Mouse (Mus musculus) embryonic facial prominence, embryonic 12.5 days (tissue): Measurements from ENCODE around the gene Dnajb7. TPM values are rescaled to one million over a fixed set of nuclear protein-coding genes. Genes with fewer than 3 reads are reported as not detected.

Experiments
- ATAC-seq: fragments of 200-750 bp; cut with Nextera tagmentation; 2 replicates; pipeline ENCODE4 v1.8.0; 2017; ENCODE audit not compliant: insufficient number of reproducible peaks, insufficient read depth, low FRiP score, low TSS enrichment
- H3K27ac ChIP-seq: fragments of 300-500 bp; sonication (generic); 2 replicates; pipeline ENCODE4 v1.5.1; 2016; ENCODE audit warnings: mild to moderate bottlenecking
- H3K27me3 ChIP-seq: fragments of 300-500 bp; sonication (generic); 2 replicates; pipeline ENCODE4 v1.6.1; 2016; ENCODE audit warnings: mild to moderate bottlenecking, moderate library complexity
- H3K36me3 ChIP-seq: fragments of 300-500 bp; sonication (generic); 2 replicates; pipeline ENCODE4 v1.6.1; 2016; ENCODE audit warnings: mild to moderate bottlenecking
- H3K4me1 ChIP-seq: fragments of 300-500 bp; sonication (generic); 2 replicates; pipeline ENCODE4 v1.6.1; 2016
- H3K4me2 ChIP-seq: fragments of 300-500 bp; sonication (generic); replicated peaks from 2 replicates; pipeline ENCODE4 v1.6.1; 2016; ENCODE audit warnings: mild to moderate bottlenecking, moderate library complexity
- H3K4me3 ChIP-seq: fragments of 300-500 bp; sonication (generic); 2 replicates; pipeline ENCODE4 v1.5.1; 2016; ENCODE audit warnings: mild to moderate bottlenecking
- H3K9ac ChIP-seq: fragments of 300-500 bp; sonication (generic); 2 replicates; pipeline ENCODE4 v1.6.1; 2016; ENCODE audit warnings: mild to moderate bottlenecking, moderate library complexity
- H3K9me3 ChIP-seq: fragments of 300-500 bp; sonication (generic); 2 replicates; pipeline ENCODE4 v1.6.1; 2016; ENCODE audit warnings: mild to moderate bottlenecking, moderate library complexity
- WGBS: fragments of 180-500 bp; shearing (Covaris S2); methylation state at CpG from one replicate; pipeline ENCODE4 v1.1.7; 2016; 5-methylcytosine and 5-hydroxymethylcytosine counted together
- polyA plus RNA-seq: library from polyadenylated mRNA; unstranded; fragments of >200 nt; fragmentation: Nextera tagmentation; extraction: Ambion mirVana; gene quantifications from 2 replicates; pipeline ENCODE4 v1.2.1, GENCODE M21; 2016

Dnajb7 gene
- polyA plus RNA-seq, 1 experiment from 2014 or later, result 3.2 TPM

GRCm38 (mm10) chr15:81399638-81400315 is 8.3 kb downstream of the Dnajb7 start, which contains the start of the genes St13 and Xpnpep3:
Gene St13 (minus strand): TSS chr15:81400077.
Gene Xpnpep3 (plus strand): TSS chr15:81400138.
- Histone ChIP-seq H3K4me3 (peak within 1 kb of the TSS; percentile 95), H3K9ac (peak within 1 kb of the TSS; percentile 93), H3K4me1 (peaks cover 16% of the 10 kb centered on the region), H3K27ac (peak within 1 kb of the TSS; percentile 94), H3K27me3 (no peaks in the 10 kb centered on the region), H3K36me3 (no peaks in the 10 kb centered on the region), H3K9me3 (no peaks in the 10 kb centered on the region), H3K4me2 (peak within 1 kb of the TSS; percentile 78)
- peak; percentile 99 for ATAC-seq
- WGBS, result under 1% methylated on average over 50 of the region's 50 CpGs

DNA sequence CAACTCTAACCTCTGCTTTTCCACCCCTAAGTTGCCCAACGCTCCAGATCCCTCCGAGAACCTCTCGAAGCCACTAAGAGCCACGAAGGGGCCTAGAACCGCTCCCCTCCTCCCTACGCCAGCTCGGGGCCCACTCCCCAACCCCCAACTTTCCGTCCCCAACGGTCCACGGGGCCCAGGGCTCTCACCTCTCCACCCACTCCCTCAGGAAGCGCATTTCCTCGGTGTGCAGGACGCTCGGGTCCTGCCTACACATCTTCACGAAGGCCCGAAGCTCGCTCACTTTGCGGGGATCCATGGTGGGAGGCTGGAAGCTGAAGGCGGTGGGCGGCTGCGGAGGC is 8.8 kb downstream of the Dnajb7 start:
- no peaks in the 10 kb centered on the region for H3K27me3 ChIP-seq
- peak; percentile 73 for ATAC-seq
- H3K27ac ChIP-seq, result peak overlapping the region; percentile 94
- peak overlapping the region; percentile 93 for H3K9ac ChIP-seq
- H3K4me1 ChIP-seq, result peaks cover 16% of the 10 kb centered on the region
- H3K9me3 ChIP-seq, result no peaks in the 10 kb centered on the region
- H3K36me3 ChIP-seq, result no peaks in the 10 kb centered on the region
- H3K4me2 ChIP-seq, result peak overlapping the region; percentile 78
- WGBS, result under 1% methylated on average over 21 of the region's 21 CpGs
- H3K4me3 ChIP-seq, result peak overlapping the region; percentile 95

- Histone ChIP-seq H3K36me3 (no peaks in the 10 kb centered on the region), H3K4me1 (peaks cover 16% of the 10 kb centered on the region), H3K27ac (no peak overlapping the region), H3K27me3 (no peaks in the 10 kb centered on the region), H3K9me3 (no peaks in the 10 kb centered on the region), H3K9ac (no peak overlapping the region), H3K4me3 (peak overlapping the region; percentile 95), H3K4me2 (peak overlapping the region; percentile 78)
- no peak for ATAC-seq
These were observed 9.9 kb downstream of the Dnajb7 start for GRCm38 (mm10) chr15:81398189-81398588.

DNA sequence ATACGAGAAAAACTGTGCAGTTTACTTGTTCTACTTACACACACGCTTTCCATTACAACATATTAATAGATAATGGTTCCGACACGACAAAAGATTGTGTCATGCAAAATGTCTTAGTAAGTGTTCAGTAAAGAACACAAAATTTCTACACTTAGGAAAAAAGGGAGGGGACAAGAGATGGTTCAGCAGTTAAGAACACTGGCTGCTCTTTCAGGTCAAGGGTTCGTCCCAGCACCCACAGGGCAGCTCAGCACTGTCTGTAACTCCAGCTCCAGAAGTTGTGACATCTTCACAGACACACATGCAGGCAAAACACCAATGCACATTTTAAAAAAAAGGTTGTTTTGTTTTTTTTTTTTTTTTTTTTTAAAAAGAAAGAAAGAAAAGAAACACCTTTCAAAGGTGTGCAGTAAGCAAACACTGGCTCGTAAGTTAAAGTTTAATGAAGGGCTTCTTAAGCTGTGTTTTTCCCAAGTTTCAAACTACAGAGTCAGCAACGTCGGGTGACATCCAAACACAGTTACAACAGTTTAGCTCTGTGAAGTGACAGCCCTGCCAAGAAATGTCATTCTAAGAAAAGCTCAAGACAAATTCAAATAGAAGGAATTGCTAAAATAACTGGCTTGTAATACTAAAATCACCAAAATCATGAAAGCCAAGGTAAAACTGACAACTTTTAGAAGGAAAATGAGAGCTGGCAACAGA is 13.7 kb downstream of the Dnajb7 start:
- Histone ChIP-seq H3K27ac (no peak overlapping the region), H3K9ac (no peak overlapping the region), H3K9me3 (no peaks in the 10 kb centered on the region), H3K4me2 (no peak overlapping the region), H3K27me3 (no peaks in the 10 kb centered on the region), H3K4me1 (peaks cover 10% of the 10 kb centered on the region), H3K36me3 (peaks cover 25% of the 10 kb centered on the region), H3K4me3 (no peak overlapping the region)
- 88% methylated on average over 8 of the region's 8 CpGs for WGBS
- no peak for ATAC-seq

DNA sequence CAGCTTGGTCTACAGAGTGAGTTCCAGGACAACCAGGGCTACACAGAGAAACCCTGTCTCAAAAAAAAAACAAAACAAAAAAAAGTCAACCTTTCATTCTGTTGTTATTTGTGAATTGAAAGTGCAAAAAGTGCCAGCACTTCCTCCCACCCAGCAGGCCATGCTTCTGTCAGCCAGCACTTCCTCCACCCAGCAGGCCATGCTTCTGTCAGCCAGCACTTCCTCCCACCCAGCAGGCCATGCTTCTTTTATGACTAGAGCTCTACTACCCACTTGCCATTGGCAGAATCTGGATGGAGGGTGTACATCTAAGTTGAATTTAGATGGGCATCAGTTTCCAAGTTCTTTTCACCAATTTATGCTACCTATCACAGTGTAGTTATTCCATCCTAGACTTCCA is 15.1 kb downstream of the Dnajb7 start:
- no peaks in the 10 kb centered on the region for H3K27me3 ChIP-seq
- H3K9me3 ChIP-seq, result no peaks in the 10 kb centered on the region
- H3K4me1 ChIP-seq, result peaks cover 6% of the 10 kb centered on the region; the same call in 1 of the 2 replicates
- H3K9ac ChIP-seq, result no peak overlapping the region
- H3K4me2 ChIP-seq, result no peak overlapping the region
- H3K27ac ChIP-seq, result no peak overlapping the region
- peaks cover 37% of the 10 kb centered on the region for H3K36me3 ChIP-seq
- no peak overlapping the region for H3K4me3 ChIP-seq
- ATAC-seq, result no peak

GRCm38 (mm10) chr15:81386327-81386726 is 21.8 kb downstream of the Dnajb7 start:
- Histone ChIP-seq H3K9me3 (no peaks in the 10 kb centered on the region), H3K9ac (no peak overlapping the region), H3K27me3 (no peaks in the 10 kb centered on the region), H3K4me1 (no peaks in the 10 kb centered on the region), H3K4me3 (no peak overlapping the region), H3K36me3 (peaks cover 86% of the 10 kb centered on the region), H3K27ac (no peak overlapping the region), H3K4me2 (no peak overlapping the region)
- WGBS, result 95% methylated on average over 5 of the region's 5 CpGs
- no peak for ATAC-seq

GRCm38 (mm10) chr15:81378845-81379244 is 29.3 kb downstream of the Dnajb7 start:
- H3K27me3 ChIP-seq, result no peaks in the 10 kb centered on the region
- H3K4me1 ChIP-seq, result no peaks in the 10 kb centered on the region
- H3K9me3 ChIP-seq, result no peaks in the 10 kb centered on the region
- no peak overlapping the region for H3K4me3 ChIP-seq
- no peak overlapping the region for H3K27ac ChIP-seq
- H3K4me2 ChIP-seq, result no peak overlapping the region
- 75% methylated on average over 2 of the region's 2 CpGs for WGBS
- H3K9ac ChIP-seq, result no peak overlapping the region
- H3K36me3 ChIP-seq, result peaks cover 60% of the 10 kb centered on the region
- ATAC-seq, result no peak

DNA sequence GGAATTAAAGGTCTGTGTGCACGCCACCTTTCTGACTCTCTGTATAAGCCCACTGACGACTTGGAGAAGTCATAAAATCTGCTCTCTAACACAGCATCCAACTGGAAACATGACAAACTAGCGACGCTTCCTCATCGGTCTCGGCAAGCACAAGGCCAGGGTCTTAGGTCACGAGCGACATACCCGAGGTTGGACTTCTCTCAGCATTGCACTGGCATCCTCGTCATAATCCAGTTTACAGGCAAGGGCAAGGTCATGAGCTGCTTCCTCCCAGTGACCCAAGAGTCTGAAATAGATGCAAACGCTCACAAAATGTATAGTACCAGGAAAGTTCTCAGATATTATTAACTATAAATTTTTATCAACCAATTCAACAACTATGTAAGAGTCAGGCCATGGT is 33.5 kb downstream of the Dnajb7 start:
- no peak overlapping the region for H3K4me3 ChIP-seq
- H3K4me1 ChIP-seq, result no peaks in the 10 kb centered on the region
- H3K36me3 ChIP-seq, result peaks cover 61% of the 10 kb centered on the region
- H3K9ac ChIP-seq, result no peak overlapping the region
- no peak for ATAC-seq
- no peak overlapping the region for H3K4me2 ChIP-seq
- H3K9me3 ChIP-seq, result no peaks in the 10 kb centered on the region
- no peak overlapping the region for H3K27ac ChIP-seq
- no peaks in the 10 kb centered on the region for H3K27me3 ChIP-seq
- 91% methylated on average over 11 of the region's 11 CpGs for WGBS

DNA sequence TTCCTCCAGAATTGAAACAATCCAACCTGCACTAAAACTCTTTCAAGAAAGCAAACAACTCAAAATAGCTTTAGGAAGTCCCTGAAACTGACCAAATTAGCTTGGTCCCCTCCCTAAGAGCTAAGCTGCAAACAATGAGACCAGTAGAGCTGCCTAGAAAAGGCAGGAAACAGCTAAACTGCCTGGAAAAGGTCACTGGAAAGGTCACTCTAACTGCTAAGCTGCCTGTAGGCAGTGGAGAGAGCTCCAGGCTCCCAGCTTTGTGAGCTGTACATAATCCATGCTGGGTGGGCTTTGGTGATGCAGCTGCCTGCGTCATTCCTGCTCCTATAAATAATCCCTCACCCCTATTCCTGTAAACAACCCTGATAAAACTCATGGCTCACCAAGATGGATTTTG is 37.7 kb downstream of the Dnajb7 start:
- 44% methylated on average over 1 of the region's 1 CpGs for WGBS
- Histone ChIP-seq H3K27me3 (no peaks in the 10 kb centered on the region), H3K9me3 (no peaks in the 10 kb centered on the region), H3K4me1 (no peaks in the 10 kb centered on the region), H3K27ac (no peak overlapping the region), H3K9ac (no peak overlapping the region), H3K4me3 (no peak overlapping the region), H3K36me3 (peaks cover 70% of the 10 kb centered on the region), H3K4me2 (no peak overlapping the region)
- no peak for ATAC-seq

GRCm38 (mm10) chr15:81368601-81369000 is 39.5 kb downstream of the Dnajb7 start:
- H3K4me3 ChIP-seq, result no peak overlapping the region
- H3K4me1 ChIP-seq, result no peaks in the 10 kb centered on the region
- WGBS, result 91% methylated on average over 1 of the region's 1 CpGs
- H3K4me2 ChIP-seq, result no peak overlapping the region
- no peak overlapping the region for H3K27ac ChIP-seq
- H3K27me3 ChIP-seq, result no peaks in the 10 kb centered on the region
- H3K36me3 ChIP-seq, result peaks cover 74% of the 10 kb centered on the region
- H3K9me3 ChIP-seq, result no peaks in the 10 kb centered on the region
- no peak overlapping the region for H3K9ac ChIP-seq
- no peak for ATAC-seq

DNA sequence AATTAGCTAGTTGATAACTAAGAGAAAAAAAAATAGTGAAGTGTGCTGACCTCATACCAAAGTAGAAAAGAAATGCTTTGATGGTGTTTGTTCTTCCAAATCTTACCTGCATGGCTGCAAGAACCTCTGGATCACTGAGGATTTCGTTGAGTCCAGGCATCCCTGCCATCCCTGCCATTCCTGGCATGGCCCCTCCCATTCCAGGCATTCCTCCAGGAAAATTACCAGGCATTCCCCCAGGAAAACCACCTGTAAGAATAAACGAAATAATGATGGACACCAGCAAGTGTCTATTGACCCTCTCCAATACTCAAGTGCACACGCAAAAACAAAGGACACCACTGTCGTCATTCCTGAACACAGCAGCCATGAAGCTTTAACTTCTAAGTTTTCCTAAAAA is 41.9 kb downstream of the Dnajb7 start:
- no peaks in the 10 kb centered on the region for H3K27me3 ChIP-seq
- 80% methylated on average over 4 of the region's 4 CpGs for WGBS

DNA sequence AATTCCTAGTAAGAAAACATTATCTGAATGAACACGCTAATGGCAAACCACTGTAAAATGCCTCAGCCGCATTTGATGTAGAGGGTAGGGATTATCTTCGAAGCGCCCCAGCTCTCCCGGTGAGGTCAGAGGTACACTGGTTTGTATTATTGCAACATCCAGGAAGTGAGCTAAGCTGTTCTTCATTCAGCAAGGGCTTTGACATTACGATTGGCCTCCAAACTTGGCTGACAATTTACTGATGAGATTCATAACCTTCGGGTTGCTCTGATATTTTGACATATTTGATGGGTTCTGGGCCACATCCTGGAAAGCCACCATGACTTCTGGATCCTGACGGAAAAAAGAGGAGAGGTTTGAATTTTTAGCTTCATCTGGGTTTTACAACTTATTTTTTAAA is 42.9 kb downstream of the Dnajb7 start:
- no peaks in the 10 kb centered on the region for H3K27me3 ChIP-seq
- peaks cover 7% of the 10 kb centered on the region; the same call in 1 of the 2 replicates for H3K4me1 ChIP-seq
- no peak for ATAC-seq
- 89% methylated on average over 8 of the region's 8 CpGs for WGBS
- no peaks in the 10 kb centered on the region for H3K9me3 ChIP-seq
- peaks cover 53% of the 10 kb centered on the region for H3K36me3 ChIP-seq
- no peak overlapping the region for H3K9ac ChIP-seq
- H3K4me3 ChIP-seq, result no peak overlapping the region
- no peak overlapping the region for H3K27ac ChIP-seq
- H3K4me2 ChIP-seq, result no peak overlapping the region

More for the DNA sequence above, 41.9 kb downstream of the Dnajb7 start:
- Histone ChIP-seq H3K36me3 (peaks cover 60% of the 10 kb centered on the region), H3K4me2 (no peak overlapping the region), H3K27ac (no peak overlapping the region), H3K4me1 (peaks cover 4% of the 10 kb centered on the region; the same call in 1 of the 2 replicates), H3K4me3 (no peak overlapping the region), H3K9me3 (no peaks in the 10 kb centered on the region), H3K9ac (no peak overlapping the region)
- ATAC-seq, result no peak
